Mouse (Mus musculus) kidney, postnatal 10 days (tissue): ENCODE results near the gene Hibch.
"Not testable (repeated sequence)": the region's sequence is repeated elsewhere in the genome, so short reads cannot be mapped to it uniquely, and the experiment has no call there.

Source experiments
- DNase-seq: peaks from one replicate; pipeline ENCODE4 v3.0.0; 2021; ENCODE audit warnings: mixed read lengths

The Hibch gene

DNA sequence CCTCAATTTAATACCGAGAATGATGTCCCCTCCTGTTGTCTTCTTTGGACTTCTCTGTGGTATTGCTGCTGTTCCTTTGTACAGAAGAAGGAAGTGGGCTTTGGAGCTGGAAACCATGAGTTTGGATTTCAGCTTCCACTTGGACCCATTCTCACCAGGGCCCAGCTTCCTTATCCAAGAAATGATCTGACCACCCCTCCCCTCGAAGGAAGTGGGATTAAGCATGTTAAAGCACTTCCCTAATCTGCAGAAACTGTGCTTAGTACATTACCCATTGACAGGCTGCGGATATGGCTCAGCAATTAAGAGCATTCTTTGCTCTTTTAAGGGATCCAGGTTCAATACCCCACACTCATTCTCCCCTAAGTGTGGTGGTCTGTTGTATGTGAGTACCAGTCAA lies 65.1 kb downstream of the Hibch start:
- no peak for DNase-seq

DNA sequence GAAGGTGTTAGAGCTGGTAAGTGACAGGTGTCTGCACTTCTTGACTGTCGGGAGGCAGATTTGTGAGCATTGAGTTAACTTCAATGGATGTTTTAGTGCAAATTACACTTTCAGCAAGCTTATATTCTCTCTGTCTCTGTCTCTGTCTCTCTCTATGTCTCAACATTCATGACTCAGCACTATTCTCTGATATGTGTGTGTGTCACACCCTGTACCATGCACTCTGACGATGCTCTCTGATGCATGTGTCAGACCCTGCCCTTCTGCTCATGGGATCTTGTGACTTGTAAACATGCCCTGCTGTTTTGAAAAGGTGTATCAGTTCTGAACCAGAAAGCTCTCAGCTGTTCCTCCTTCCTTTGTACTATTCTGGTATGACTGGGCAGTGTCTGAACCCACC lies 71.9 kb downstream of the Hibch start:
- DNase-seq = no peak

DNA sequence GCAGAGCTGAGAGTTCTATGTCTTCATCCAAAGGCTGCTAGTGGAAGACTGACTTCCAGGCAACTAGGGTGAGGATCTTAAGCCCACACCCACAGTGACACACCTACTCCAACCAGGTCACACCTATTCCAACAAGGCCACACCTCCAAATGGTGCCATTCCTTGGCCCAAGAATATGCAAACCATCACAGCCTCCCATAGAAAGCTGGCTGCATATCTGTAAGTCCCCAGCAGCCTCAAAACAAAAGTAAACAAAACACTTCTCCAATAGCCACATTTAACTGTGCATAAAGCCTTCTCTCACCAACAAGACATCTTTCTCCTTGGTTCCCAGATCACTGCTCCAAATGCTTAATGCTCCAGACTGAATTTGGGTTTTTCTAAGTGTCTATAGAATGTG lies 74.2 kb downstream of the Hibch start:
- DNase-seq = not testable (repeated sequence)

DNA sequence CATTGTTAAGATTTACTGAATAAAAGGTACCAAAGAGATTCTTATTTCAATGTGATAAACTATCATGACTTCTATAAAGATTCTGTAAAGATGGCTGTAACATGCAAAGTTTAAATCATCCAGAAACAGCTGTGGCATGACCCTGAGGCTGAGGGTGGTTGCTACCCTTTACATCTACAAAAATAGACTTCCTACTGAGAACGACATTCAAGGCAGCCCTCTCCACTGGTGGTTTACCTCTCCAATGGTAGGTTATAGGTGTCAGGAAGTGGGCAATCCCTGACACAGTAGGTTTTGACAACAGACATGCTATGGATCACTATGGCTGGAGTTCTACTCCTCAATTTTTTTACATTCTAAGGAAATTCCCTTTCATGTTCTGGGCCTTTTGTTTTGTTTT lies 79.8 kb downstream of the Hibch start:
- not testable (repeated sequence) for DNase-seq

DNA sequence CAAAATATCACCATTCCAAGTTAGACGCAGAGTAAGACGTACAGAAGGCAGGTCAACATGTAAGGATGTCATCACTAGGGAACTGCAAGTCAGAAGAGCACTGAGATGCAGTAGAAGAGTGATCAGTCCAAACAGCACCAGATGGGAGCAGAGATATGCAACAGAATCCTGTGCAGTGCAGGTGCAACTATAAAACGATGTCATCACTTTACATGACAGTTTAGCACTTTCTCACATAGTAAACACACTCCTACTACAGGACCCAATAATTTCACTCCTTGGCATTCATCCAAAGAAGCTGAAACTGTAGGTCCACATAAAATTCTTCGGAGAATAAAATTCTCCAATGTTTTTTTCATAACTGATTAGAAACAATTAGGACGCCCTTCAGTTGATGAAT lies 89.8 kb downstream of the Hibch start:
- DNase-seq = no peak

DNA sequence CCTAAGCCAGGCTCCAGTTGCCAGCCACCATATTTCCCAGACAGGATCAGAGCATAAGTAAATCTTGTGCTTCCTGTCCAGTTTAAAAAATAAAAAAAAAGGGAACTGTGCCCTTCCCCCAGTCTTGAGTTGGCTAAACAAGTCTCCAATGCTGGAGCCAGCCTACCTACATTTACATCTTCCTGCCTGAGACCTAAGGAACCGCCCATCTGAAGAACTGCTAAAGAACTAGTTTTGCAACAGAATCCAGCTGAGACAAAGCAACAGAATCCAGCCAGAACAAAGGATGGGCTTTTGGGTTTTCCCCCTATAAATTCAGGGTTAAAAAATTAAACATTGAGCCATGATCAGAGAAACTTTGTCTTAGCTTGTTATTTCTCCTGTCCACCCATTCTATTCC lies 94.3 kb downstream of the Hibch start:
- no peak for DNase-seq

DNA sequence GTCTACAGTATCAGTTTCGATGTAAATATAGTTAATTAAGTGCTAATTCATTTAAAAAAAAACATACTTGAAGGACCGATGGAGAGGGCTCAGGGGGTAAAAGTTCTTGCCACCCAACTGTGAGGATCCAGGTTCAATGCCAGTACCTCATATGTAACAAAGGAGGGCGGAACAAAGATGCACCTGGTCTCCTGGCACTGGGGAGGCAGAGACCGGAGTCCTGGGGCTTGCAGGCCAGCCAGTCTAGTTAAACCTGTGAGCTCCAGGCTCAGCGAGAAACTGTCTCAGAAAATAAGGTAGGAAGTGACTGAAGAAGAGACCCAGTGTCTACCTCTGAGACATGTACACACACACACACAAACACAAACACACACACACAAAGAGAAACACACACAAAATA lies 103.2 kb downstream of the Hibch start:
- no peak for DNase-seq

DNA sequence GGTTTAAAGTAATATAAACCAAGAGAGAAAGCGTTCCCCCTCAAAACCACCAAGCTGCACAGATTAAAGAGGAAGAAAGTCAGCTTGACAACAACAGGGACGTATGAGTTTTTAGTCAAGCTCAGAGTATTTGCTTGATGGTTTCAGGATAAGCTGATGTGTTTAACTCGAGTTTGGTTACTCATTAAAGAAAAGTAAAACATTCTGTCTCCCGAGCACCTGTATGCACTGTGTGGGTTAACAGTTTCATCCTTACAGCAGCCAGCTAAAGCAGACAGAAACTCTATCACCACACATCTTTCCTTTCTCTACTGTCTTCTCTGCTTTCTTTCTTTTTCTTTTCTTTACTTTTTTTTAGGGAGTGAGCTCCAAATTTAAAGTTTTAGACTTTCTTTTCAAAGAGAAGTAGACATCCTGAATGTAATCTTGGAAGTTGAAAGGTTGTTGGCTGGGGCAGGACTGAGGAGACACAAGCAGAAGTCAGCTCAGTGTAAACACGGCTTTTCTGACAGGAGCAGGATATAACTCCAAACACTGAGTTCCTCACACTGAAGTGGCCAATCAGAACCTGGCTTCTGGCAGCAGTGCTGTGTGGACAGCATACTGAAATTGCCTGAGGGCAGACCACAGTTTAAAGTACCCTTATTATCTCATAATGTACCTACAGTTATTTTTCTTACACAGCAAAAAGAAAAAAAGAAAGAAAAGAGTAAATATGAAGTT lies 106.6 kb downstream of the Hibch start:
- DNase-seq = peak; percentile 13

DNA sequence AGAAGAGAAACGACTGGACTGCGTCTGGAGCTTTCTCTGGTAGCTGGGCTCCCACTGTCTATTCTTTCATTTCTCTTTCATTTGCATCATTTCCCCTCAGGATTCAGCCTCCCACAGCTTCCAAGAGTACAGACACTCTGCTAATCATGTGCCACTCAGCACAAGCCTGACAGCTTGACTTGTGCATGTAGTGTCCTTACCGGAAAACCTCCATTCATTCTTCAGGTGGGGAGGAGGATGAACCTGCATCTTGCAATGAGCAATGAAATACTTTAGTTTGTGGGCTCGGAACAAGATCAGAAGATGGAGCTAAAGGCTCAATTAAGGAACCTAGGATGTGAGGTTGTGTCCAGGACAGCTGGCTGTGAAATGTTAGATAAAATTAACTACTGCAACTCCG lies 107.4 kb downstream of the Hibch start:
- DNase-seq = no peak

DNA sequence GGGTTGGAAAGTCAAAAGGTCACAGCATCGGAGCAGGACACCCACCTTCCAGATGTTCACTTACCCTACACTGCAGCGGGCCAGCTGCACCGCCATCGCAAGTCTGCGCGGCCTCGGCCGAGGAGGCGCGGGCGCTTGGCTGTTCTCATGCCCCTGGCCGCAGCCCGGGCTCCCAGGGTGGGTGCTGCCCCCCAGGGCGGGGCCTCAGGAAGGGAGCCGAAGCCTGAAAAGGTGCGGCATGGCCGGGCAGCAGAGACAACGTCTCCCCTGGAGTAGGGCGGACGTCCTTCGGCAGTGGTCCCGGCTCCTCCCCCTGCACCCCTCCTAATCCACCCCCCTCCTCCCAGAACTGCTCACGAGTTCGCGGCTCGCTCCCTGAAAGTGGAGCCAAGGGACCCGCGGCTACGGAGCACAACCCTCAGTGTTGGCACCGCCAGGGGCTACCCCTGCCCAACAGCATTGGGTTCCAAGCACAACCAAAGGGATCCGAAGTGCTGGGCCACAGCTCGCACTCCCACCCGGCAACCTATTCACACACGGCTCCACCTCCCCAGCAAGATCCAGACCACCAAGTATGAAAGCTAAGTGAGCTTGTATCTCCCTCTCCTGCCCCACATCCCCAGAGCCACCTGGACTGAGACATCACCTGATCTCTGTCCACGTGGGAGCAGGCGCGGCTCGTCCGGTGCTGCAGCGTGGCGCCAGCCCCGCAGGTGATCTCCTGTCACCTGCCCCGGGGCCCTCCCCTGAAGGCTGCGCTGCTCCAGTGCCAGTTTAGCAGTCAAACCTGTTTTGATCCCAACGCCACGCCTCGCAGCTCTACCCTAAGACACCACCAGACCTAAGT lies 108.0 kb downstream of the Hibch start:
- peak; percentile 56 for DNase-seq

DNA sequence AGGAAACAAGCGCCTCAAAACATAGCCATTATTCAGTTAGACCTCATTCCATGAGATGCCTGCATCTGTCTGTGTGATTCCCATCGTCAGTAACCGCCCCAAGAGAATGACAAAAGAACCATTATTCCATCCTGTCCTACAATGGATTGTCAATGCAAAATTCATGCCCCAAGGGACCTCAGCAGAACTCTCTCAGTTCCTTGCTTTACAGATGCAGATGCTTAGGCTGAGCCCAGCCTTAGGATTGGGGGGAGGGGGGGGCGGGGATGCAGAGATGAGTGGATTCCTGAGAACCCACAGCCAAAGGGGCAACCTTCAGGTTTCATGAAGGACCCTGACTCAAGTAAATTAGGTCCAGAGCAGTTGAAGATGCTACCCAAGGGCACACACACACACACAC lies 108.8 kb downstream of the Hibch start:
- DNase-seq = no peak

DNA sequence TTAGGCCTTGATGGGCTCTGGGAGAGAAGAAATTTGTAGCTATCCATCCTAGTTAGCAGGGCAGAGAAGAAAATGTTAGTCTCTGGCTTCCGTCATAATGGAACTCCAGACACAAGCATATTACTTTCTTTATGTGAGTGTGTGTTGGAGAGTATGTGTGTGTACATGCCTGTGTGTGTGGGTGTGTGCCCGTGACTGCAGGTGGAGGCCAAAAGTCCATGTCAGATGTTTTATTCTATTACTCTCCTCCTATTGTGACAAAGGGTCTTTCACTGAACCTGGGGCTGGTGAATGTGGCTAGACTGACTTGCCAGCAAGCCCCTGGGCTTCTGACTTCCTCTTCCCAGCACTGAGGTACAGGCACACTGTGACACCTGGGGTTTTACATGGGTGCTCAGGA lies 109.7 kb downstream of the Hibch start:
- DNase-seq = no peak

DNA sequence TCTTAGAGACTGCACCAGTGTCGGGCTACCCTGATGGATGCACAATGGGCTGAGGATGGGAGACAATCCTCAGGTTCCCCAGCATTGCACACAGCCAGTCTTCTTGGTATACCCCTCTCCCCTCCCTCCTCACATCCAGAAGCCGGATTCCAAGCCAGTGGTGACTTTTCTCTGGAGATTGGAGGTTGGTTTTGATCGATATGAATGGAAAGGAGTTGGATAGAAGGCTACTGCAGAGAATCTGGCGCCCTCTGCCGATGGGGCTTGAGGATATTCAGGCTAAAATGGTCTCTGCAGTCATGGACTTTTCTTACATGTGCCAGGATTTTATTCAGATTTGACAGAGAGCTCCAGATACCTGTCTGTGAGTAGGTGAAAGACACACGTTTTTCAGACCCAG lies 110.4 kb downstream of the Hibch start:
- peak; percentile 71 for DNase-seq

DNA sequence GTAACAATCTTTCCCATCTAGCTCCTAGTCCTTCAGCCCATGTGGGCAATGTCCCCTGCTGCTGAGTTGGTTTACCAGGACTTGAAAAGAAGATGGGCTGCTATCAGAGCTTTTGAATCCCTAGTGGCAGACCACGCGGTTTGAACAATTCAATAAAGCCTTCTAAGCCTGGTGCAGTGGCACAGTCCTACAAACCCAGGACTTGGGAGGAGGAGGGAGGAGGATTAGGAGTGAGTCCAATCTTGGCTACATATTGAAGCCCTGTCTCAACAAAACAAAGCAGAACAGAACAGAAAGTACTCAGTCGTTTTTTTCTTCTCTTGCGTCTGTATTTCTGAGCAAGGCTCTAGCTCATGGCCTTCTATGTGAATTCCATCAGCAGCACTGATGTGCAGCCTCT lies 112.0 kb downstream of the Hibch start:
- no peak for DNase-seq

DNA sequence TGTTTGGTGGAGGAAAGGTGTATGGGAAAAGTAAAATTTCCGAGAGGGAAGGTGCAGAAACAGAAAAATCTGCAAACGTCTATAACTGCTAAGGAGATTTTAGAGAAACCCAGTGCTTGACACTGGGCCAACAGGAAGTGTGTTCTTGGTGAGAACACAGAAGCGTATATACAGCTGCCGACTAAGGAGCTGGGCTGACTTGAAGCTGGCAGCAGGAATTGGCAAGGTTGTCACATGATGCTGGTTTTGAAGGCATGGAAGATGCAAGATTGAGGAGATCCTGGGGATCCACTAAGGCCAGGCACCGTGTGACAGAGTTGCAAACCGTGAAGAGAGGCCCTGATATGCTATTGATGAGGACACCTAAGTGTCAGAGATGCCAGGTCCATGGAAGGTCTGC lies 115.5 kb downstream of the Hibch start:
- DNase-seq = no peak

DNA sequence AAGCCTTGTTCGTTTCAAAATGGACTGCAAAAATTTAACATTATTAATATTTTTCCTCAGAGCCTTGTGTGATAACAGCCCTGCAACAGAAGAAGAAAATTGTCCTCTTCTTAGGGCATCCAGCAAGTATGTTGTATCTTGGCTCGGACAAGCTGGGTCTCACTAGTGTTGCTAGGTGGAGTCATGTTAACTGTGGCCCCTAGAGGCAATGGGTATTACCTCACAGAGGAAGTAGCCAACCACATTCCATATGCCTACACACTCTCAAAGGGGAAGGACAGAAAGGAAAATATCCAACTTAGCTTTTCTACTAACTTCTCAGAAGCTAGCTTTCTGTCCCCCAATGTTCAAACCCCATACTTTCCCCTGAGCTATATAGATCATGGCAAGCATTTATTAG lies 118.4 kb downstream of the Hibch start:
- no peak for DNase-seq

DNA sequence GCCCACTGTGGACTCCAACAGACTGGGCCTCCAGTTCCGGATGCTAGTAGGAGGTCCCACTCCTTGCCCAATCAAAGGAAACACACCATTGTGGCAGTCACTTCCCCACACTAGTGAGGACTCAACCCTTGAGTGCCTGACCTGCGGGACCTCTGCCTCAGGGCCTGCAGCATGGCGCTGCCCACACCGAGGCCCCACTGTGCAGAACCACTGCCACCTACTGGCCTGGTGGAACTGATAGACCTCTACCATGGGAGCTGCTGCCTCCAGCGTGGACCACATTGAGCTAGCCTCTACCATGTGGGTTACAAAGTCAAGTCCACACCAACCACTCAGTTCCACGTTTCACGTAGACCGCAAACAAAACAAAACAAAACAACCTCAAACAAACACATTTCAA lies 119.9 kb downstream of the Hibch start:
- DNase-seq = no peak
